Mouse (Mus musculus): ENCODE data around the gene Senp2. TPM values are rescaled to one million over a fixed set of nuclear protein-coding genes. Genes with fewer than 3 reads are reported as not detected.
"Not testable (repeated sequence)": the region's sequence is repeated elsewhere in the genome, so short reads cannot be mapped to it uniquely, and the experiment has no call there.

Senp2 gene
- 10 to 100 TPM; 19.6 to 20.7 TPM for total RNA-seq (2021)

GRCm38 (mm10) chr16:22009099-22009584 lies at the start of gene Senp2:
Gene Senp2 (plus strand): TSS chr16:22009484.
- intact Hi-C loops (cut with DNase I): loop anchor here (10.0 kb wide), 1 partner anchor 164 kb away; no protein-coding TSS in a partner anchor
- peak; percentile 100 for DNase-seq (ENCODE audit: low spot score)

GRCm38 (mm10) chr16:21965576-21965975 lies 43.7 kb upstream of the Senp2 start:
- no peak for DNase-seq (ENCODE audit: low spot score)
- intact Hi-C loops (cut with DNase I): no loop called here

- DNase-seq (ENCODE audit: low spot score): no peak
- intact Hi-C loops (cut with DNase I): no loop called here
Measured at GRCm38 (mm10) chr16:21969874-21970273, 39.4 kb upstream of the Senp2 start.

- intact Hi-C loops (cut with DNase I): no loop called here
Measured at GRCm38 (mm10) chr16:21970536-21970935, 38.7 kb upstream of the Senp2 start.

GRCm38 (mm10) chr16:21971446-21971845 lies 37.8 kb upstream of the Senp2 start:
- no peak for DNase-seq (ENCODE audit: low spot score)
- intact Hi-C loops (cut with DNase I): no loop called here

More at GRCm38 (mm10) chr16:21970536-21970935, 38.7 kb upstream of the Senp2 start:
- DNase-seq (ENCODE audit: low spot score): no peak

- intact Hi-C loops (cut with DNase I): no loop called here
- no peak for DNase-seq (ENCODE audit: low spot score)
Measured at GRCm38 (mm10) chr16:21976203-21976602, 33.1 kb upstream of the Senp2 start.

- no peak for DNase-seq (ENCODE audit: low spot score)
- intact Hi-C loops (cut with DNase I): no loop called here
Measured at GRCm38 (mm10) chr16:21977347-21977746, 31.9 kb upstream of the Senp2 start.

- no peak for DNase-seq (ENCODE audit: low spot score)
- intact Hi-C loops (cut with DNase I): no loop called here
Measured at GRCm38 (mm10) chr16:21983146-21983545, 26.1 kb upstream of the Senp2 start.

- DNase-seq (ENCODE audit: low spot score): no peak
- intact Hi-C loops (cut with DNase I): no loop called here
Measured at GRCm38 (mm10) chr16:21983581-21983980, 25.7 kb upstream of the Senp2 start.

GRCm38 (mm10) chr16:21984091-21984490 lies 25.2 kb upstream of the Senp2 start:
- intact Hi-C loops (cut with DNase I): no loop called here
- no peak for DNase-seq (ENCODE audit: low spot score)

GRCm38 (mm10) chr16:21986191-21986590 lies 23.1 kb upstream of the Senp2 start:
- intact Hi-C loops (cut with DNase I): no loop called here
- DNase-seq (ENCODE audit: low spot score): no peak

GRCm38 (mm10) chr16:21987956-21988355 lies 21.3 kb upstream of the Senp2 start:
- intact Hi-C loops (cut with DNase I): no loop called here
- no peak for DNase-seq (ENCODE audit: low spot score)

GRCm38 (mm10) chr16:21990893-21991292 lies 18.4 kb upstream of the Senp2 start:
- DNase-seq (ENCODE audit: low spot score); intact Hi-C loops (cut with DNase I): not testable (repeated sequence)

GRCm38 (mm10) chr16:21991774-21992173 lies 17.5 kb upstream of the Senp2 start:
- DNase-seq (ENCODE audit: low spot score): no peak
- intact Hi-C loops (cut with DNase I): no loop called here

- no peak for DNase-seq (ENCODE audit: low spot score)
- intact Hi-C loops (cut with DNase I): no loop called here
Measured at GRCm38 (mm10) chr16:21995304-21995703, 14.0 kb upstream of the Senp2 start, which contains the start of gene Liph. Gene Liph (minus strand): TSS chr16:21995663.

- intact Hi-C loops (cut with DNase I): no loop called here
- DNase-seq (ENCODE audit: low spot score): no peak
Measured at GRCm38 (mm10) chr16:21996402-21996801, 12.9 kb upstream of the Senp2 start.

GRCm38 (mm10) chr16:21996881-21997641 lies 12.2 kb upstream of the Senp2 start:
- no peak for DNase-seq (ENCODE audit: low spot score)
- intact Hi-C loops (cut with DNase I): no loop called here

- intact Hi-C loops (cut with DNase I): no loop called here
Measured at GRCm38 (mm10) chr16:21998061-21998460, 11.2 kb upstream of the Senp2 start.

GRCm38 (mm10) chr16:21999941-22000690 lies 9.2 kb upstream of the Senp2 start:
- no peak for DNase-seq (ENCODE audit: low spot score)
- intact Hi-C loops (cut with DNase I): loop anchor here (10.0 kb wide), 1 partner anchor 155 kb away; no protein-coding TSS in a partner anchor

More at GRCm38 (mm10) chr16:21998061-21998460, 11.2 kb upstream of the Senp2 start:
- DNase-seq (ENCODE audit: low spot score): no peak

- DNase-seq (ENCODE audit: low spot score): no peak
- intact Hi-C loops (cut with DNase I): loop anchor here (10.0 kb wide), 1 partner anchor 156 kb away; no protein-coding TSS in a partner anchor
Measured at GRCm38 (mm10) chr16:22001172-22001571, 8.1 kb upstream of the Senp2 start.

GRCm38 (mm10) chr16:22001606-22002005 lies 7.7 kb upstream of the Senp2 start:
- no peak for DNase-seq (ENCODE audit: low spot score)
- intact Hi-C loops (cut with DNase I): loop anchor here (10.0 kb wide), 1 partner anchor 157 kb away; no protein-coding TSS in a partner anchor
